Mouse (Mus musculus) adrenal gland, adult 18-20 months (tissue): Measurements from ENCODE around the gene Tmem45a. TPM values are rescaled to one million over a fixed set of nuclear protein-coding genes. Genes with fewer than 3 reads are reported as not detected.
A peak's percentile ranks its signal among the peaks of the same experiment; 100 is the strongest.

Experiments used
- DNase-seq, 2 experiments: peaks; one replicate each; pipeline ENCODE4 v3.0.0; 2021 to 2022; ENCODE audit warnings: low spot score in 2 of 2
- total RNA-seq, 2 experiments: library from RNA; stranded (reverse); gene quantifications; 1 replicate in 1 of 2; 2 replicates in 1 of 2; pipeline ENCODE4 v1.2.3; 2021

Gene Tmem45a
- total RNA-seq, 2 experiments from 2014 or later = 6.4 to 7.3 TPM

DNA sequence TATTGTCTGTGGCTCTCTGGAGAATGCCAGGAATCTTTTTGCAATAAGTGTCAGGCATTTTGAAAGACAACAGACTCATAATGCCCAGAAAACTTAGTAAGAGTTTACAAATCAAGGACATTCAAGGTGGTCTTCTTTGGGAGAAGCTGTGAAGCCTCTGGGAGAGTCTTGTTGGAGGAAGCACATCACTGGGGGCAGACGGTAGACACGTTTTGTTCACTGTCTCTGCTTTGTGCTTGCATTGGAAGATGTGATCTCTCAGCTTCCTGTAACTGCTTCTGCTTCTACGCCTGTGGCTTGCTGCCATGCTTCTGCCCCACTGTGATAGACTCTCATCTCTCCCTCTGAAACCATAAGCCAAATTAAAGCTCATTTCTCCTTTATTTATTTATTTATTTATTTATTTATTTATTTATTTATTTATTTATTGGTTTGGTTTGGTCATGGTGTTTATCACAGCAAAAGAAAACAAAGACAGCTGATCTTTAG, 86.4 kb downstream of the Tmem45a start:
- no peak for DNase-seq

DNA sequence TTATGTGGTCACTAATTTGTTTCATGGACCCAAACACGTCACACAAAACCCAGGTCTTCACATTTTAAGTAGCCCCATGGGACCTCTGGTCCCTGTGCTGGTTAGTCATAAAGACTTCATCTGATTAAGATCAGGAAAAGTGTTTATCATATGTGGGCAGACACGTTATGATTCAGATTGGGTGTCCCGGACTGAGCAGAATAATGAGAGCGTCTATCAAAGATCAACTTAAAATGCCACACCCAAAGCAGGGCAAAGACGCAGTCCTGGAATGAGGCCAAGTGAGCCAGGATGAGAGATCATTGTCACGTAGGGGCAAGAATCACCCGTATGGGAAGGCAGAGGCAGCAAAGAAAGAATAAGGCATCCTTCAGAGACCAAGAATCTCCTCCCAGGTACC, 87.1 kb downstream of the Tmem45a start:
- DNase-seq = no peak

DNA sequence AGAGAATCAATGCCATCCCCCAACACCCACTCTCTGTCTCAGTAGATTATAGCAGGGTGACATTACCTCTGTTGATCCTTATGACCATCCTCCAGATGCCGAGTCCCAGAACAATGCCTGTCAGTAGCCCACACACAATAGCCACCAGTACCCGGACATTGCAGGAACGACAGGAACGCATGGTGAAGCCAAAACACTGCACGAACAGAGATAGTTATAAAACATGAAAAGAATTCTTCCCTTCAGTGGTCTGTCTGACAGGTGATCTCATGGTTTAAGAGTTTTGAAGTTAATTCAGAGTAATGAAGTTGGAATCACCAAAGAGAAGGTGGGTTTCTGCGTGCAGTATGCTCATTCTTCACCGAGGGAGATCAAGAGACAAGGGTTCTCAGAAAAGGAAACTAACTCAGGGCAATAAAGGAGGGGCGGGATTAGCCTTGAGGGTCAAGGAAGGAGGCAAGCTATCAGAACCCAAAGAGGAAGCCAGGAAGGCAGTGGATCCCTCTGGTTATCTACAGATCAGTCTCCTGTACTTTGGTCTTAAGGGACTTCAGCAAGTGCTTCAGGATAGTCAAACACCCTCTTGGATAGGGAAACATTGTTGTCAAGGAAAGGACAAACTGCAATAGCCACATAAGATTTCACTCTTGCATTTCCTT, 90.4 kb downstream of the Tmem45a start, which contains the start of gene Adgrg7:
Gene Adgrg7, minus strand, starts transcription at position 375 of the 659 bp plus-strand sequence.
- no peak for DNase-seq

DNA sequence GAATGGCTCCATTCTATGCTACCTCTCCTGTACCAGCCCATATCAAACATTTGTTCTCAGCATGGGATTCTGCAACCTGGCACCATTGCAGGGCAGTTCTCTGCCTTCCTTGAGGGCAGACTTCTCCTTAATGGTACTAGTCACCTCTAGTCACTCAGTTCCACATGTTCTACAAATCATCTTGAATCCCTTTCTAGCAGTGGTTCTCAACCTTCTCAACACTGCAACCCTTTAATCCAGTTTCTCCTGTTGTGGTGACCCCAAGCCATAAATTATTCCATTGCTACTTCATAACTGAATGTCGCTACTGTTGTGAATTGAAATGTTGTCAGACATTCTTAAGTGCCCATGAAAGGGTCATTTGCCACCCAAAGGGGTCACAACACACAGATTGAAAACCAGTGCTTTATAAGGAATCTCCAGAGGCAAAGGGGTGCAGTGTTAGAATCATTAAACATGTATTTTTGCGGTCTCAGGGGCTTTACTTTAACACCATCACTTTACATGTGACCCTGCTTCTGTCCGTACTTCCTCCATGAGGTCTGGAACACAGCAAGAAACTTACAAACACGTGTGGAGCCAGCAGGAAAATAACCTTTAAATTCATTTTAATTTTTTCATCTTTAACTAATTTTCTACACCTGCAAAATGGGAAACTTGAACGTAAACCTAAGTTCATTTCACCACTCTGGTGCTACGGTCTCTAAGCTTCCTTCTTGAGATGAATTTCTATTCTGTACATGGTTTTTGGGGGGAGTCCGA, 91.4 kb downstream of the Tmem45a start:
- no peak for DNase-seq

- DNase-seq = no peak
Measured at GRCm38 (mm10) chr16:56793778-56794177, 92.2 kb downstream of the Tmem45a start.

DNA sequence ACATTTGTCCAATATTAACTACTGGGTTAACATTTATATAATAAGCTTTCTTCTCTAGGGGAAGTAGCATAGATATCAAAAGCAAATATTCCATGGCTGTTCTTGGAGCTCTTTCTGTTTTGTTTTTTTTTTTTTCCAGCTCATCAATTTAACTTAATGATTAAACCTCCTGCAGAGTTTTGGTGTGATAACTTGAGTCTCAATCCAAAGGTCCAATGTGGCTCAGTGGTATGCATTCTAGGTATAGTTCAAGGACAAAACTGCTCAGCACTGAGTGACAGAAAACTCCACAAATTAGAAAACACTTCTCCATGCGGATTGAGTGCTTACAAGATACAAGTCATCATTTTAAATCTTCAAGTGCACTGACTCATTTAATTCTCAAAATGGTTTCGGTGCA, 100.0 kb downstream of the Tmem45a start:
- no peak for DNase-seq

DNA sequence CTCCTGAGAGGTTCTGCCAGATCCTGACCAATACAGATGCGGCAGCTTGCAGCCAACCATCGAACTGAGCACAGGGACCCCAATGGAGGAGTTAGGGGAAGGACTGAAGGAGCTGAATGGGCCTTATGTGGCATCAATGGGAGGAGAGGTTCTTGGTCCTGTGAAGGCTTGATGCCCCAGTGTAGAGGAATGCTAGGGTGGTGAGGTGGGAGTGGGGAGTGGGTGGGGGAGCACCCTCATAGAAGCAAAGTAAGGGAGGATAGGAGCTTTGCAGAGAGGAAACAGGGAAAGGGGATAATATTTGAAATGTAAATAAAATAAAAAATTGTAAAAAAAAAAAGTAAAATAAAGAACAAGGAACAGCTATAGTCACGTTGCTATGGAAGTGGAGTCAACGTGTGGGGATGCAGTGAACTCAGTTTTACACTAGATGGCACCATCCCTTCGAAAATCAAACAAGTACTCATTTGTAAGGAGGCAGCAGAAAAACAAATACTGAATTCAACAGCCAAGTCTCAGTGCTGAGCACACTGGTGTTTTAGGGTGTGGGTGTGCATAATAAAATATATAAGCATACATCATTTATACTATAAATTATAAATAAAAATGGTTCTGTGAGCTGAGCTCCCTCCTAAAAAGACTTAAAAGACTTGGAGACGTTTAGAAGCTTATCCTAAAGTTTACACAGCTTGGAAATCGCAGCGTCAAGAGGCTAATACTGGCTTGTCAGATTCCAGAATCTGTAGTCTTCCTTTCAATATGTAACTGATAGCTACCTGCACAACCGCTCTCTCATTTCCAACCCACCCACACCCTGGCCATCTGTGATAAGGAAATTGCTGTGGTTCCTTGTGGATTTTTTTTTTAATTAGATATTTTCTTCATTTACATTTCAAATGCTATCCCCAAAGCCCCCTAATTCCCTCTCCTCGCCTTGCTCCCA, 114.5 kb downstream of the Tmem45a start:
- DNase-seq = peak in 1 of 2 experiments; percentile 33

Other genes starting within 250 kb of the Tmem45a start
- 10 to 100 TPM; 57.8 to 59.5 TPM for gene Tfg, start 168.7 kb downstream of the Tmem45a start, total RNA-seq
- under 1 TPM; 0.13 to 0.19 TPM for gene Adgrg7, start 90.3 kb downstream of the Tmem45a start, total RNA-seq
- not detected for gene Lnp1, start 41.9 kb upstream of the Tmem45a start, total RNA-seq
- gene Tmem45a2, start 185.2 kb upstream of the Tmem45a start, total RNA-seq = not detected
- gene Tomm70a, start 235.5 kb upstream of the Tmem45a start, total RNA-seq = 10 to 100 TPM; 47.5 to 56.4 TPM